Mouse (Mus musculus): ENCODE results near the gene Usp27x.

DNA sequence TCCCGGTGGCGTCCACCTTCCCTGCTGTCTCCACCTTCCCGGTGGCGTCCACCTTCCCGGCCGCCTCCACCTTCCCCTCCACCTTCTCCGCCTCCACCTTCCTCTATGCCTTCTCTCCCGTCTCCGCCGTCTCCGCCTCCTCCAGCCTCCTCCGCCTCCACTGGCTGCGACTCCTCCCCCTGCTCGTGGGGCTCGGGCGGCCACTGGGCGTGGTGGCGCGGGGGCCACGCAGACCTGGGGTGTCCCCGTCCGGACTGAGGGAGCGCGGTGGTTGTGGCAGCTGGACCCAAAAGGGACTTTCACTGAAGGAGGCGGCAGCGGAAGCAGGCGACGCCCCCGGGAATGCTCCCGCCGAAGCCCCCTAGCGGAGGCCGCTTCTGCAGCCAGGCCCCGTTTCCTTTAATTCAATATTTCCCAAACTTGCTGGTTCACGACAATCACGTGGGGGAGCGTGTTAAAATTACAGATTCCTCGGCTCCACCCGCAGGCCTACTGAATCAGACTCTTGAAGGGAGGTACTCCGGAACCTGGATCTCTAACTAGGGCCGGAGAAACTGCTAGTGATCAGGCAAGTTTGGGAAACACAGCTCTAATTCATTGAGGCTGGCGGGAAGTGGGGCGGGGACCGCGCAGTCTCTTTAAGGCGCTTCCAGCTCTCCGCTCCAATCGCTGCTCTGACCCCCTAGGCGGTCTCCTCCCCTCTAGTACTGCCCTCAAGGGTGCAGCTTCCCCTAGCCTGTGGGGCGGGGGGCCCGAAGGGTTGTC lies at the start of gene Usp27x:
- TF ChIP-seq POLR2A (IDR thresholded peaks at IDR 0.05; ENCODE audit: low read depth, low read length) (peak; percentile 68), CTCF (IDR thresholded peaks at IDR 0.05; ENCODE audit: borderline replicate concordance, insufficient read depth, low read length) (no peak)

Measured in embryonic fibroblast, embryonic 13.5 days (primary cell).